Mouse (Mus musculus) right cerebral cortex, adult 2 months (tissue): ENCODE measurements at regions not wholly inside any gene's neighbourhood (a gene's known extent, or its start where the extent isn't known, plus 50 kb on each side); places are given as distances from the start of the nearest gene placed in this dataset.

Source experiments
- DNase-seq, 2 experiments: peaks; one replicate each; pipeline ENCODE4 v3.0.0; 2021 to 2022; ENCODE audit warnings: low spot score in 2 of 2

DNA sequence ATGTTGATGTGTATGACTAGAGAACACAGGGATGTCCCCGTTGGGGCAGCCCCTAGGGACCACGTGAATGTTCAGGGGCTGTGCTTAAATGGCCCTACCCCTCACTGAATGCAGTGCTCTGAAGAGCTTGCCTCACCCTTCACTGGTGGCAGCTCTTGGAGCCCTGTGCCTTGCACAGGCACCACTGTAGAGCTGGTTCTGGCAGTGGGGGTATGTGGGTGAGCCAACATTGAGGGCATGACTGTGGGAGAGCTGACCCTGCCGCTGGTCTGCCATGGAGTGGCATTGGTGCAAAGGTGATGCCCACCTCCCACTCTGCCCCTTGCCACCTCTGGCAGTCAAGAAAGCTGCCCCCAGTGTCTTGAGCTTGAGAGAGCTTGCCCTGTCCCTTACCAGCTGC lies 69.6 kb upstream of the Tdrd3 start:
- DNase-seq = no peak

DNA sequence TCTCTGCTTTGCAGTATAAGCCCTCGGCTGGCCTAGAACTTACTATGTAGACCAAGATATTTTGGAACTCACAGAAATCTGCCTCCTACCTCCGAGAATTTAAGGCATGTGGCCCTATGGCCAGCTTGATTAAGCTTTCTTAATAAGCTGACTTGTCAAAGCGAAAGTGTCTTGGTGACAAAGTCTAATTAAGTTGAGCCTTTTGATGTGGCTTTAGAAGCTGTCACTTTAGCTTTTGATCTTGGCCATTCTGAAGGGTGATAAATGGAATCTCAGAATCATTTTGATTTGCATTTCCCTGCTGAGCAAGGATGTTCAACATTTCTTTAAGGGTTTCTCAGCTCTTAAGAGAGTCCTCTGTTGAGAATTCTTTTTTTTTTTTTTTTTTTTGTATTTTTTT lies 67.6 kb upstream of the Tdrd3 start:
- no peak for DNase-seq

DNA sequence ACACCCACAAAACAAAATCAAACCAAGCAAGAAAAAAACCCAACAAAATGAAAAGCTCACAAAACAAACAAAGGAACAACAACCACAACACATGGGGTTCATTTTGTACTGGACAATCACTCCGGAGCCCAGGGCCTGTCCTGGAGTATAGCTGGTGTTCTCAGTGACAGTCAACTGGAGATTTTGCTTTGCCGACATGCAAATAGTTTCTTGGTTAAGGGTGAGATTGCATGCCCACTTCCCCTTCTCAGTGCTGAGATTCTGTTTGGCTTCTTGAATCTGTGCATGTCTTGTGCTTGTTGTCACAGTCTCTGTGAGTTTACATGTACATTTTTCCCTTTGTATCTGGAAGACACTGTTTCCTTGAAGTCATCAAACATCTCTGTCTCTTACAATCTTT lies 50.6 kb upstream of the Tdrd3 start:
- DNase-seq = no peak
